Mouse (Mus musculus) central nervous system, embryonic 18 days (tissue): ENCODE measurements around the gene Sdhaf2. TPM values are rescaled to one million over a fixed set of nuclear protein-coding genes. Genes with fewer than 3 reads are reported as not detected.

Source experiments
- polyA plus RNA-seq: library from polyadenylated mRNA; depleted of rRNA; stranded (reverse); fragments of >200 nt; gene quantifications from 2 replicates; pipeline ENCODE4 v1.2.3, GENCODE M21; 2012; rRNA removed

Gene Sdhaf2
- 50.7 and 54.6 TPM in 2 replicates for polyA plus RNA-seq

GRCm38 (mm10) chr19:10525910-10526309 is at the start of gene Sdhaf2:
Gene Sdhaf2, minus strand, starts transcription at chr19:10526142.

GRCm38 (mm10) chr19:10555624-10556510 is 29.9 kb upstream of the Sdhaf2 start, which contains the start of gene Tmem216:
Gene Tmem216, minus strand, starts transcription at chr19:10556238.

GRCm38 (mm10) chr19:10525106-10525901 is 638 bp downstream of the Sdhaf2 start, which contains the start of gene Cpsf7:
Gene Cpsf7, plus strand, starts transcription at chr19:10525266.

DNA sequence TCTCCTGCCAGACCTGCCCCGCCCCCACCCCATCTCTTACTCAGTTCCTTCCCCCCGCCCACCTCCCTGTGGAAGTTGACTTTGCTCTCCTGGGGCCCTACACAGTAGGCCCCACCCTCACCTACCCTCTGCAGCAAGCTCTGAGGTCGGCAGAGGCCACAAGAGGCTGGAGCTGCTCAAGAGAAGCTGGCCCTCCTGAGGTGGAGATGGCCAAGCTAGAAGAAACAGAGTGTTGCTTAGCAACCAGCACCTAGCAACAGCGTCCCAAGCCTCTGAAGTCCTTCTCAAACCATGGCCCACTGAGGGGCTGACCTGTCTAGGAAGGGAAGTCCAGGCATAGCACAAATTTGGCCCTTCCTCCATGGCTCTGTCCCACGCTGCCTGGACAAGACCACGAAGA is 43.2 kb downstream of the Sdhaf2 start, which contains the start of gene Ppp1r32:
TSS of gene Ppp1r32 (minus strand) at position 226 of the 400 bp plus-strand sequence.

DNA sequence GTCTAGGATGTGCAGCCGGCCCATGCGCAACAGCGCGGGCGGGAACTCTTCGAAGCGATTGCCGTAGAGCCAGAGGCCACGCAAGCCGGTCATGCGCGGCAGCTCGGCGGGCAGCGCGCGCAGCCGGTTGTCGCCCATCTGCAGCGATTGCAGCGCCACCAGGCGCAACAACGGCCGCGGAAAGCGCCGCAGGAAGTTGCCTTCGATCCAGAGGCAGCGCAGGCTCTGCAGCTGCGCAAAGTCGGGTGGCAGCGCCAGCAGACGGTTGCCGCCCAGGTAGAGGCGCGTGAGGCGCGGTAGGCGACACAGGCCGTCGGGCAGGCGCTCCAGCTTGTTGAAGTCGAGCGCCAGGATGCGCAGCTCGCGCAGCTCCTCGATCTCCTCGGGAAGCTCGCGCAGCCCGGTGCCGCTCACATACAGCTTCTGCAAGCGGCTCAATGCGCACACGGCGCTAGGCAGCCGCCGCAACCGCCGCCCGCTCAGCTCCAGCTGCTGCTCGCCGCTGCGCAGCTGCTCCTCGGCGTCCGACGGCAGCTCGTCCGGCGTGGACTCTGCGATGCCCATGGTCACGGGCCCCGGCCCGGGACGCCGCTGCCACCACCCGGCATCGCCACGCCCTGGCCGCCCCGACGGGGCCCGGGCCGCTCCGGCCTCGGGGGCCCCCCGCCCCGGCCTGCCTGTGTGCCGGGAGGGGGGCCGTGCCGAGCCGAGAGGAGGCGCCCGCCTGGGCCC is 69.0 kb downstream of the Sdhaf2 start, which contains the start of gene Lrrc10b:
TSS of gene Lrrc10b (minus strand) at position 722 of the 732 bp plus-strand sequence.

Other genes starting within 250 kb of the Sdhaf2 start
- gene Dagla, start 221.3 kb downstream of the Sdhaf2 start, polyA plus RNA-seq, result 26.3 and 28.0 TPM in 2 replicates
- gene Syt7, start 137.1 kb downstream of the Sdhaf2 start, polyA plus RNA-seq, result 81.5 and 88.2 TPM in 2 replicates
- gene Lrrc10b, start 68.7 kb downstream of the Sdhaf2 start, polyA plus RNA-seq, result 2.8 and 2.9 TPM in 2 replicates
- 2.7 and 3.7 TPM in 2 replicates for gene Ppp1r32, start 43.2 kb downstream of the Sdhaf2 start, polyA plus RNA-seq
- 103 and 104 TPM in 2 replicates for gene Cpsf7, start 876 bp downstream of the Sdhaf2 start, polyA plus RNA-seq
- 49.2 and 51.5 TPM in 2 replicates for gene Tmem216, start 30.1 kb upstream of the Sdhaf2 start, polyA plus RNA-seq
- 27.3 and 27.8 TPM in 2 replicates for gene Cyb561a3, start 51.0 kb upstream of the Sdhaf2 start, polyA plus RNA-seq
- 29.2 and 29.8 TPM in 2 replicates for gene Tmem138, start 51.2 kb upstream of the Sdhaf2 start, polyA plus RNA-seq
- gene Ddb1, start 79.2 kb upstream of the Sdhaf2 start, polyA plus RNA-seq, result 180 TPM in 2 replicates
- 30.3 and 31.9 TPM in 2 replicates for gene Tkfc, start 79.5 kb upstream of the Sdhaf2 start, polyA plus RNA-seq
- gene Vwce, start 108.1 kb upstream of the Sdhaf2 start, polyA plus RNA-seq, result 2.3 and 3.2 TPM in 2 replicates
- gene Pga5, start 151.9 kb upstream of the Sdhaf2 start, polyA plus RNA-seq, result 0.05 TPM in 1 of 2 replicates, not detected in the other
- 19.8 and 21.0 TPM in 2 replicates for gene Vps37c, start 162.6 kb upstream of the Sdhaf2 start, polyA plus RNA-seq
- gene Cd5, start 212.9 kb upstream of the Sdhaf2 start, polyA plus RNA-seq, result 0.13 and 0.15 TPM in 2 replicates